Mouse (Mus musculus): ENCODE results near the gene Endog. TPM values are rescaled to one million over a fixed set of nuclear protein-coding genes. Genes with fewer than 3 reads are reported as not detected.
A peak's percentile ranks its signal among the peaks of the same experiment; 100 is the strongest.
"Not testable (repeated sequence)": the region's sequence is repeated elsewhere in the genome, so short reads cannot be mapped to it uniquely, and the experiment has no call there.

Endog gene
- total RNA-seq, 2 experiments from 2014 or later: 21.3 to 21.9 TPM

DNA sequence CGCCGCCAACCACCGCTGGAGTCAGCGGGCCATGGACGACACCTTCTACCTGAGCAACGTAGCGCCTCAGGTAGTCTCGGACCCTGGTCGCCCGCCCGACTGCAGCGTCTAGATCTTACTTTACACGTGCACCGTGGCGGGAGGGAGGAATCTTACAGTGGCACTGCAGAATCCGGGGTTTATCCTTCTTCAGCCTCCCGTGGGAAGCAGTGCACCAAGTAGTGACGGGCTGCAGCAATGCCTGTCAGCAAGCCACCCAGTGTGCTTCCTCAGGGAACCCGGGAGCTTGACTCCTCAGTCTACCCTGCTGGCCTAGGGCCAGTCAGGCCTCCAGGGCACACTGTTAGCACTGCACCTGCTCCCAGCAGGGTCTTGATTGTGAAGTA lies 697 bp downstream of the Endog start:
- no peak for DNase-seq

DNA sequence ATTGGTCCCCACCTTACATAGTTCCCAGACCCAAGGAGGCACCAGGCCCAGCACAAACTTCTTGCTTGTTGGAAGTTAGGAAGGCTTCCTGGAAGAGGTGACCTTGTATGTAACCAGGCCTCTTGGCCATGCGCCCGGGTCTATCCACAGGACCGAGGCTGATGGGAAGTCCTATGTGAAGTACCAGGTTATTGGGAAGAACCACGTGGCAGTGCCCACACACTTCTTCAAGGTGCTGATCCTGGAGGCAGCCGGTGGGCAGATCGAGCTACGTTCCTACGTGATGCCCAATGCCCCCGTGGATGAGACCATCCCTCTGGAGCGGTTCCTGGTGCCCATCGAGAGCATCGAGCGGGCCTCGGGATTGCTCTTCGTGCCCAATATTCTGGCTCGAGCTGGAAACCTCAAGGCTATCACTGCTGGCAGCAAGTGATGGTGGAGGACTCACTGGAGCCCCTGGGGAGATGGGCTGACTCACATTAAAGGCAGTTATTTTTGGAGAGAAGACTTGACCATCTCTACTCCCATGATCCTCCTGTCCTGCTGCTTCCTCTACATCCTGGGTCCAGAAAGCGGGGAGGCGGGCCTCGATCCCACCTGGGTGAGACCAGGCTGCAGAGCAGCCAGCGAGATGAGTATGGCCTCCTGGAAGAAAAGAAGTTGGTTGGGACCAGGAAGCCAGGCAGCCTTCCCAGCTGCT lies 2.4 kb downstream of the Endog start:
- no peak for DNase-seq

DNA sequence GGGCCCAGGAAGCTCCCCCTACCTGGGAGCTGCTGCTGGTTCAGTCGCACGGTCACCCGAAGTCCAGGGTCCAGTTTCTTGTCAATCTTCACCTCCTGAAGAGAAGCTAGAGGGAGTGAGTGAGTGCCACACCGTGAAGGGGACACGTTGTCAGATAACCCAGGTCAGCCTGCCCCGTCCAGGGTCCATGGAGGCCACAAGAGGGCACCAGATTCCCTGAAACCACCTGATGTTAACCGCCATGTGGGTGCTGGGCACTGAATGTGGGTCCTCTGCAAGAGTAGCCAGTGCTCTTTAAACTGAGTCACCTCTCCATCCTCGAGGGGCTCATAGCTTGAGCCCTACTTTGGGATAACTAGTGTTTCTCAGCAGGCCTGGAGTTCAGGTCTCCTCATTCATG lies 4.6 kb downstream of the Endog start:
- no peak for DNase-seq

DNA sequence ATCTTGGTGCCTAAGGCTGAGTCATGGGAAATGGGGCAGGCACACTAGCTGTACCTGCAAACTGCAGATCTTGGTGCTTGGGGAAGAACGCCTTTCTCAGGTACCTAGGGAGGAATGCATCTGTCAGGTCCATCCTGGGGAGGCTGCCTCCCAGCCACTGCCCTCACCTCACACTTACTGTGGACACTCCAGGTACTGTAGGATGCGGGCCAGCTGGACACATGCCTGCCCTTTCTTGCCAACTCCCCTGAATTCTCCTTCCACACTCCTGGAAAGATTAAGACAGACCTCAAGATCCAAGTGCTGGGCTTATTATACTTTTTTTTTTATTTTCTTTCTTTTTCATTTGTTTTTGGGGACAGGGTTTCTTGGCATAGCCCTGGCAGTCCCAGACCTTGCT lies 5.3 kb downstream of the Endog start:
- DNase-seq: no peak

DNA sequence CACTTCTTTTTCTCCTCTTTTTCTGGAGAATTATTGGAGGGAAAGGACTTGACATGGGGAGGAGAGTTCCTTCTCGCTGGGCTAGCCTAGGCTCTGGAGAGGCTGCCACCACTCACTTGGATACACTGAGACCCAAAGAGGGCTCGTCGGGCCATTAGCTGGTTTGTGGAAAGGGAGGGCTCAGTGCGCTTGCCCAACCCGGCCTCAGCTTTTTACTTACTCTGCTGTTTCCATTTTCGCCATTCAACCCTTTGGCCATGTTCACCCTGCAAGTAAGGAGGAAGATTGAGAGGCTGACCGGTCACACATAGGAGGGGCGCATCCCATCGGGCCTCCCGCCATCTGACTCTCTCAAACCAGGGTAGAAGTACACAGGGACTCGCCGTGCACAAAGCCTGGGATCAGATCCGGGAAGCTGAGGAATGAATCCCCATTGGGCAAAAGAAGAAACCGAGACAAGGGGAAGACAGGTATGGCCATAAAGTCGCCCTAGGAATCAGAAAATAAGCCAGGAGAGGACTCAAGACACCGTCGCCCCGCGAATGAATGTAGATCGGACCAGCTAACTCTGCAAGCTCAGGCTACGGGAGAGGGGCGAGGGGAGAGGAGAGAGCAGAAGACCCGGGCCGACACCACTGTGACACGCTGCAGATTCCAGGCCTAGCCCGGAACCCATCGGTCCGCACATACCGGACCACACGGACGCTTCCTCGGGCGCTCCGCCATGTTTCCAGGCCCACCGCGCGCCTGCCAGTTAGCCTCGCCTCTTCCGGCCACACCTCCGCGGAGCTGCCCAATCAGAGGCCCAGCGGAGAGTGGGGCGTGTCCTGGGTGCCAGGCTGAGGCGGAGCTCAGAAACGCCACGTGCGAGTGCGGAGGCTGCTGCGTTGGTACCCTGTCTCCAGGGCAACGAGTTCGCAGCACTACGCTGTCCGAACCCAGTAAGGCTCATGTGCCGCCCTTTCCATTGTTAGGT lies 6.7 kb downstream of the Endog start, which contains the start of gene Spout1:
Gene Spout1 (minus strand): TSS at position 760 of the 976 bp plus-strand sequence.
- peak; percentile 92 to 95 for DNase-seq

DNA sequence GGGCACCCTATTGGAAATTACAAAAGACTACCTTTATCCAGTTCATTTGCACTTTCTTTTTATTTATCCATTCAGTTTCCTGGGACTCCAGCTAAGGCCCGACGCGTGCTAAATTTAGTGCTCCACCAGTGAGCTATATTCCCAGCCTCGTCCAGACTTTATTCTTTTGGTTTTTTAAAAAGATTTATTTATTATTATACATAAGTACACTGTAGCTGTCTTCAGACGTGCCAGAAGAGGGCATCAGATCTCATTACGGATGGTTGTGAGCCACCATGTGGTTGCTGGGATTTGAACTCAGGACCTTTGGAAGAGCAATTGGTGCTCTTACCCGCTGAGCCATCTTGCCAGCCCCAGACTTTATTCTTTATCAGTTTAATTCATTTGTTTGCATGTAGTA lies 7.4 kb downstream of the Endog start:
- DNase-seq: not testable (repeated sequence)

DNA sequence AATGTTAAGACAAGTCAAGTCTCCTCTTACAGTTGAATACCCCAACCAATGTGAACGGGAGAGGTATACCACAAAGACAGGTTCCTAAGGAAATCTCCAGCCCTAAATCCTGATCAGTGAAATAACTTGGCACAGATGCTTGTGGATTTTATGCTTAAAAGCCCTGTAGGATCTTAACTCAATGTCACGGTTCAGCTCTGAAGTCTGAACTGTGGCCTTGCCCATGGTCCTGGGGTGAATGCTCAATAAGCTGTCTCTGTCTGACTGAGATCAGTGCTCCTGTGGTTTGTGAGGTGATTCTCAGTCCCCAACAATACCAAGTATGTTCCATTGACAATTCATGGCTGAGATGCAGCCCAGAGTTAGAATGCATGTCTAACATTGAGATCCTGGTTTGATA lies 11.1 kb downstream of the Endog start:
- DNase-seq: no peak

DNA sequence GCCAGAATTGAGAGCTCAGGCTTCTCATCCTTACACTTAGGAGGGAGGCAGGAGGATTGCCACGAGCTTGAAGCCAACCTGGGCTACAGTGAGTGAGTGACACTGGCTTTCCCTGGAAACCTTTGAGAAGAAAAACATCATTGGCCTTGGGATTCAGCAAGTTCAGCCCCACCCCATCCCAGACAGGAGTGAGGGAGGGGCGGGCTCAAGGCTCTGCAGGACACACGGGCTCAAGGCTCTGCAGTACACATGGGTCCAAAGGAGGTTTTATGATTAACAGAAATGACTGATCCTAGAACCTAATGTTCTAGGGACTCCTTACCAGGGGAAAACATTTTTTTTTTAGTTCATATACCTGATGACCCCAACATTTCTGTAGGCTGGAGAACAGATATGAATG lies 12.4 kb downstream of the Endog start:
- no peak for DNase-seq

DNA sequence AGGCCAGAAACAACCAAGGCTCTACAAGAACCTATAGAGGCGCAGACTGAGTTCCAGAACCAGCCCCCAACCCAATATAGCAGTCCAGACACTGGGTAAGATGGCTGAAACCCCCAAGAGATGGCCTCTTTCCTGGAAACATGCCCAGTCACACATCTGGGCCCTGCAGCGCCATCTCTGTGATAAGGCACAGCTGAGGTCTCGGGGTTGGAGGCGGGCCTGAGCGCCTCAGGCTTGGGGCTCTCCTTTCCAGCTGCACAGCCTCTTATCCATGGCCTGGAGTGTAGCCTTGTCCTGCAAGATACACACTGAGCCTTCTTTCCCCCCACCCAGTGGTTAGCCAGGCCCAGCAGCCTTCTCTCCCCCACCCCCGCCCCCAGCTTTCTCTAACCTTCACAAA lies 14.0 kb downstream of the Endog start:
- DNase-seq: no peak

DNA sequence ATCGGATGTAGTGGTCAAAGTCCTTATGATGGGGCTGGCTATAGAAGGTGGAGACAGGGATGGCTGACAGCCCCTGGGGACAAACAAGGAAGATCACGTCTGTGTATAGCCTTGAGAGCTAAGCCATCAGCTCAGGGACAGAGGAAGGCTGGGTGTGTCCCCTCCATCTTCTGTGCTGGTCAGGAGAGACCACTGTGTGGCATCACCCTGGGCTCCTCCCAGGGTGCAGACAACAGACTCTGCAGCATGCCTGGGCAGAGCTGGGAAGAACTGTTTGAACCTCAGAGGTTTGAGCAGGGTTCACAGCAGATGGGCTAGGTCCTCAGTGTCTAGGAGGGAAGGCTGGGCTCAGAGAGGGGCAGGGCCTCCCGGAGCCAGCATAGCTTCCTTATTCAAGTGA lies 14.4 kb downstream of the Endog start:
- no peak for DNase-seq

DNA sequence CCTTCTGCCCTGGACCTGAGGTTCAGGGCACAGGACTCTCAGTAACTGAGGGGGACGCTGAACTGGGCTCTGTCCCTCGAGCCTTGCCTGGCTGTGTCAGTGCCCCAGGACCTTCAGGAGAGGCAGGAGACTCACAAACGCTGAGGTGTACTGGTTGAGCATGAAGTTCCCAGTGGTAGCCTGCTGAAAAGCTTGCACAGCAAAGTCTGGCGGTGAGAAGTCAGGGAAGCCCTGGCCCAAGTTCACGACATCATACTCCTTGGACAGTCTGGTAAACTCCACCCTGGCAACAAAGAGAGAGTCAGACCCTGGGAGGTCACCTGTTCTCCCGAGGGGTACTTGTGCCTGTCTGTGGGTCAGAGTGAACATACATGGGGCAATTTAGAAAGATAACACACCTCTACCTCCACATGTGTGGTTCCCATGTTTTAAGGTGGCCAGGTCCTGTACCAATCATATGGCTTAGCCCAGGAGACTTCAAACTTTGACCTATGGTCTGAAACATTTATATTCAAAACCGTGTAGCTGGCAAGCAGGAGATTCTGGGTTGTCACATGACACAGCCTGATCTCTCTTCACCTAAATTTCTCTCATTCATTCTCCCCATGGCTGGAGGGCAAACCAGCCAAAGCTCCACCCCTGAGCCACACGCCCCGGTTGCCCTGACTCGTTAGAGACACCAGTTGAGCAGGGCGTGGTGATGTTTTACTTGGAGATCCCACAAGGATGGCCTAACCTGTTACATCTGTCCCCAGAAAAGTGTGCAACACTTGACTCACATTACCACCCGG lies 20.7 kb downstream of the Endog start:
- DNase-seq: no peak

DNA sequence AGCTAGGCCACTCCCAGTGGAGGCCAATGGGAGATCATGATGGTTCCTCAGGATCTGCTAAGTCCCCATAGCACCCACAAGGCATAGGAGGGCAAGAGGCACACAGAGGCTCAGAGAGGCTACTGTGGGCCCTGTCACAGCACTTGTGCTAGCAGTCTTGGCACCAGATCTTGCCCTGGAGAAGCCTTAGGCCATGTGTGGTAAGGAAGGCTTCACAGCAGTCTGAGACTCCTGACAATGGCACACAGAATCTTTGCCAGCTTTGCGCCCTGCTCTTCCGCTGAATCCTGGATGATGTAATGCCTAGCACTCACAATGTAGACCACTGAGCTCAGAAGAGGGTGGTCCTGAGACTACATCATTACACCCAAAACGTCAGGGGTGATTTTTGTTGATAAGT lies 23.4 kb downstream of the Endog start:
- DNase-seq: no peak

DNA sequence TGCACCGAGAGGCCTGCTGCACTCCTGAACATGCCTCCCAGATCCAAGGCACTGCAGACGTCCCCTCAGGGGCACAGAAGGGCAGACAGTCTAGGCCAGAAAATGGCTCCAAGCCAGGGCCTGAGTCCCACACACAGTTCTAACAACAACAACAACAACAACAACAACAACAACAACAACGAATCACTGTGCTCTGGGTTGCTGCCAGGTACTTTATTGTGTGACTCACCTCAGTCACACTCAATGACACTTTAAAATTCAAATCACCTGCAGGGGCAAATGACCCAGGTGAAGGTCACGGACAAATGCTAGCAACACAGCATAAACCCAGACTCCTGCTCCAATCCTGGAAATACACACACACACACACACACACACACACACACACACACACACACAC lies 26.7 kb downstream of the Endog start:
- no peak for DNase-seq

DNA sequence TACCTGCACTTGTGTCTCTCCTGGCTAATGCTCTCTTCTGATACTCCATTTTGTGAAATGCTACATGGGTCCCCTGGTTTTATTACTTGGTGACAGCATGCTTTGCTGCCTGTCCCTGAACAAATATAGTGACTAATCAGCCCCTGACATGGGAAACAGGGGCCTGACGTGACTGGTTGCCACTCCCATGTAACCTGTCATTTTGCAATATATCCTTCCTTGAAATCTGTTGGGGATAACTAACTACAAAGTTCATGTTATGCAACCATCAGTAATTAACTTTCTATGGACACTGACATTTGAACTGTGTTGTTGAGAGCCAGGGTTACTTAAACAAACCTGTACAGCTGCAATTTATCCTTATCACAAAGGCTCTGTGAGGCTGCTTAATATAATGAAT lies 28.7 kb downstream of the Endog start:
- DNase-seq: no peak

DNA sequence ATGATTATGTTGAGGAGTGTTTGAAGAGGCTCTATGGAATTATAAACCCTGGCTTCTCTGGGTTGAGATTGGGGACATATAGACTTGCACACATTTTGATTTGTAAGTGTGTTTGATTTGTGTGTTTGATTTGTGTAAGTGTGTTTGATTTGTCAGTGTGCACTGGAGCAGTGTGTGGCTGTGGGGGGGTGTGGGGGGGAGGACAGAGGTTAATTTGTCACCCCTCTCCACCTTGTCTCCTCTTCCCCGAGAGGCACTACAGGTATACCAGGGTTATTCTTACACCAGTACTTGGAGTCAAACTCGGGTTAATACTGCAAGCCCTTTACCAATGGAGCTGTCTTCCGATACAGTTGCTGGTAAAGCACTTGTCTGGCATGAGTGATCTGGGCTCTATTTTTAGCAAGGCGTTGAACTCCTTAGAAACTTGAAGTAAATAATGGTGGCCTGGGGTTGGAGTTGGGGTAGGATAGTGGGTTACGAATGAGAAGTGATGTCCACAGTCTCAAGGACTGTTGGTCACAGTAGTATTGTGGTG lies 29.2 kb downstream of the Endog start:
- DNase-seq: no peak

DNA sequence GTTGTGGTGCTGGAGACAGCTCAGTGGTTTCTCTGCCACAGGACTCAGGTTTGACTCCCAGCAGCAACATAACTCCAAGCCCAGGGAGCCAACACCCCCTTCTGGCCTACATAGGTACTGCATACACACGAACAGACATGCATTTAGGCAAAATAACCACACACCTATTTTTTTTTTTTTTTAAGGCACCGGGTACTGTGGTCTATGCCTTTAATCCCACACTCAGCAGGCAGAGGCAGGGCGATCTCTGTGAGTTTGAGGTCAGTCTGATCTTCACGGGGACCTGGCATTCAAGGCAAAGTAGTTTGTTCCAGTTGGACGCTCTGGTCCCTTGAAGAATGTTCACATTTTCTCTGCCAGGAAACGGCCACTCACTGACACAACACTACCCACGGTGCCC lies 32.1 kb downstream of the Endog start:
- DNase-seq: no peak

DNA sequence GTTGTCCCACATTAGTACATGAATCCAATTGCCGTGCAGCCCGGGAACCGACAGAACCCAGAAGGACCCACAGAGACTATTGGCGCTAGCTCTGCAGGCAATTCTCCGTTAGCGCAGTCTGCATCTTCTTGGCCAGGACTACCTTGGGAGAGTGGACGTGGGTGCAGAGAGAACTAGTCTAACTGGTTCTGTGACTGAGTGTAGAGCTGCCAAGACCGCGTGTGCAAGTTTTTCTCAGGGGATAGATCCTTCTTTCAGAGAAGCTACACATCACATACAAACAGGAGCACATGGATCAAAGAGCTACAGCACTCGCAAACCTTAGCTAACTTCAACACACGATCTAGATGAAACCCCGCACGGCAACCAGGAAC lies 33.9 kb downstream of the Endog start:
- no peak for DNase-seq

DNA sequence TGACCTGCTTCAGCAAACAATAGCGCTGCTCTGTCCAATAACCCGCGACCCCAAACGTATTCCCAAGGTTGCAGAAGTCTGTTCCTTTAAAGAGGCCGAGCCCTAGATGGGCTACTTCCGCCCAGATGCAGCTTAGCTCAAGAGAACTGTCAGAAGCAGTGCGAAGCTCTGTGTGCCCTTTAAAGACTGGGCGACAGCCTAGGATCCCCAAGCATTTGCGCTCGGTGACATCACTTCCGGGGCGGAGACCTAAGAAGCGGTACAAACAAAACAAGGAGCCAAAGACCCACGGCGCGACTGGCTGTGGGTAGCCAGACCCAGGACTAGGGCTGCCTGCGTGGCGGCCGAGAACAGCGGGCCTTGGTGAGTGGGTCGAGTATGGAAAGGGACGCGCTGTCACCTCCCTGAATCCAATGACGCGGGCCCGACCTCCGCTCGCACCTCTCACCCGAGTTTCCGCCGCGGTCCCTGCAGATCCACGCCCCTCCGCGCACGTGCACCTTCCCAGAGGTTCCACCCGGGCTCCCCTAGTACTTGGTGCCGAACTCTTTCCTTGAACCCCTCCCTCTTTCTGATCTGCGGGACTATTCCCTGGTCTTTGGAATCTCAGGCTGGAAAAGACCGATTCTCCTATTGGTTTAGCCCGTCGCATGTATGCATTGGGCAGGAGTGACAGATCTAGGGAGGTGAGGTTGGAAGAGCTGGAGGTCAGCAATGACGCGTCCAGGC lies 34.5 kb downstream of the Endog start, which contains the start of gene Kyat1:
Gene Kyat1 (minus strand): TSS at position 219 of the 729 bp plus-strand sequence.
- peak; percentile 91 to 93 for DNase-seq

DNA sequence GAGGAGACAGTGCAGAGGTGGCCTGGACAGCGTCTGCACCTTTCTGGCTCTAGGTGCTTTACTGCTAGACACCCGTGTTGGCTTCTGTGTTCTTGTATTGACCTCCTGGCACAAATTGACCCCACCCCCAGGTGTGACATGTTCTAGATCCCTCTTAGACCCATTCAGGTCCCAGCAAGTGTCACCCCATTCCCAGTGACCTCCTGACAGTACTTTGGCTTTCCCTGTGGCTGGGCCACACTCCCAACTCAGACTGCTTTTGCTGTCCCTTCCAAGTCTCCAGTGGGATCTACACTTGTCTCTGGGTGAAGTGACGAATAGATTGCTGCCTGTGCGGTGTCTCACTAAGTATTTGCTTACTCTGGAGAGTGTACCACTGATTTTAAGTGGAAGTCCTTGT lies 36.1 kb downstream of the Endog start:
- no peak for DNase-seq

DNA sequence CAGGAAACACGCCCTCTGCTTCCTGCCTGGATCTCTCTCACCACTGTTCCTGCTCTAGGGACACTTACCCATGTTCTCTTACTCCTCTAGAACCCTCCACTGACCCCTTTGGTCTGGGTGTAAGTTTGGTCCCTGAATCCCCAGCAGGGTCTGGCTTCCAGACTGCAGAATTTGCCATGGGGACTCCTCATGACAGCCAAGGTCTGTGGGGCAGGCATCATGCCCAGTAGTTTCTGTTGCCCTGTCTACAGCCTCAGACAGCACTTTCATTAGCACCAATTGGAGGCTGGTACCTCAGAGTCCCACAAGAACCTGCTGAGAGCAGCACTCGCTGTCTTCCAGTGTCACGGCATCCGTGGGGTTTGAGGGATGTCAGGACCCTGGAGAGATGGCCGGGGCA lies 36.6 kb downstream of the Endog start:
- no peak for DNase-seq

DNA sequence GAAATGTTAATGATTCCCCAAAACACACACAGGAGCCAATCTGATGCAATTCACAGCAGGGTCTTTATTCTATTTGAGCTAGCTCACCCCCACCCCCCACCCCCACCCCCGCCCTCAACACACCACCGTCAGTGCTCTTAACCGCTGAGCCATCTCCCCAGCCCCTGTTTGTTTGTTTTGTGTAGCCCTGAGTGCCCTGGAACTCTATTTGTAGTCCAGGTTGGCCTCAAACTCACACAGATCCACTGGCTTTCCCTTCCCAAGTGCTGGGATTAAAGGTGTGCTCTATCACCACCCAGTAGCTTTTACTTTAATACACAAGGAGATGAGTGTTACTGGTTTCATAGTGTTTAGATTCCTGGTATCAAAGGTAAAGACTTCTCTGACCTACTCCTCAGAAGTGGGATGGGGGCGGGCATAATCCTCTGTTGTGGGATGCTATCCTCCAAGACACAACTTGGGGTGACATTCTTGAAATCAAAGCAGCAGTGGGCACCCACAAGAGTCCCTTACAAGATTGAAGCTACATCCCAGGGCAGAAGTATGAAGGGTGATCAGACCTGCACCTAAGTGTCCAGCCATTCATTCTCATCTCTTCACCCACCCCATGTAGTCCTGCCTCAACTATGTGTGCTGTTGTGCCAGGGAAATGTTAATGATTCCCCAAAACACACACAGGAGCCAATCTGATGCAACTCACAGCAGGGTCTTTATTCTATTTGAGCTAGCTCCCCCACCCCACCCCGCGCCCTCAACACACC lies 40.3 kb downstream of the Endog start:
- no peak for DNase-seq

Data from layer of hippocampus, postnatal 36 days (tissue).